Mouse (Mus musculus): ENCODE results near the gene Fbxw5. TPM values are rescaled to one million over a fixed set of nuclear protein-coding genes. Genes with fewer than 3 reads are reported as not detected.
"Not testable (repeated sequence)": the region's sequence is repeated elsewhere in the genome, so short reads cannot be mapped to it uniquely, and the experiment has no call there.

The Fbxw5 gene
- polyA plus RNA-seq, 1 experiment from 2014 or later: 75.1 TPM

DNA sequence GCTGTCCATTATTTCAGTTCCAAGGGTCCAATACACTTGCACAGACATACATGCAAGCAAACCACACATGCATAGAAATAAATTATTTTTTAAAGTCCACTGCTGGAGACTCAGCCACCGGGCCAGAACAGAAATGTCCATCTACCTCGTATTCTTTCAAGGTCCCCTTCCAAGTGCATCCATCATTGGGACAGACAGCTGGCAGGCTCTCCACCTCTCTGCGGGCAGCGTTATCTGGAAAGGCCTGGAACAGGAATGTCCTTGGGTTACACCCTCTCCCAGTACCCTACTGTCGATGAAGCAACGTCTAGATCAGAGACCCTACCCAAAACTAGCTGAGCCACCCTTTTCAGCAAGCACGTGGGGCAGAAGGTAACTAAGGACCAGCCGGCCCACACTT, 36.0 kb downstream of the Fbxw5 start:
- Histone ChIP-seq H3K36me3 (peaks cover 64% of the 10 kb centered on the region), H3K4me1 (no peaks in the 10 kb centered on the region), H3K9me3 (no peaks in the 10 kb centered on the region)

DNA sequence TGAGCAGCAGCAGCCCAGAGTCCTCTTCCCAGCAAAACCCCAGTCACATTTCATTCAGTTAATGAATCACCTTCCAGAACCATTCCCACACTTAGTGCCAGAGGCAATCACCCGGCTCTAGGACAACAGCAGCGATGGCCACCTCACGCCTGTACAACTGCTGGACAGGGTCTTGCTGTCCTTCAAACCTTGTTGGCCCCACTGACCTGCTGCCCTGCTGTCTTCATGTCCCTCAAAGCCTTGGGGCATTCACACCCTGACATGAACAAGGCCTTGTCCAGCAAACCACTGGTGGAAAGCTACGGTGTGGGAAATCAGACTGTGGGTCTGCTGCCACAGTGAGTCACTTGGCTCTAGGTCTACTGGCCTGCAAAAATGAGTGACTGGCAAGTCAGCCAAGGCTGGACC, 40.0 kb downstream of the Fbxw5 start:
- H3K4me2 ChIP-seq: no peak overlapping the region
- no peaks in the 10 kb centered on the region for H3K9me3 ChIP-seq
- no peaks in the 10 kb centered on the region for H3K27me3 ChIP-seq
- no peak for ATAC-seq (ENCODE audit: insufficient number of reproducible peaks, insufficient read depth, low FRiP score, low TSS enrichment, low read depth)
- peaks cover 3% of the 10 kb centered on the region; the same call in 1 of the 2 replicates for H3K4me1 ChIP-seq
- H3K27ac ChIP-seq: no peak overlapping the region
- peaks cover 33% of the 10 kb centered on the region for H3K36me3 ChIP-seq
- WGBS: 96% methylated on average over 4 of the region's 4 CpGs
- H3K4me3 ChIP-seq: no peak overlapping the region
- no peak overlapping the region for H3K9ac ChIP-seq

More for the DNA sequence above, 36.0 kb downstream of the Fbxw5 start:
- H3K4me3 ChIP-seq: no peak overlapping the region
- H3K27ac ChIP-seq: no peak overlapping the region
- H3K9ac ChIP-seq: no peak overlapping the region
- 95% methylated on average over 8 of the region's 8 CpGs for WGBS
- H3K27me3 ChIP-seq: no peaks in the 10 kb centered on the region
- no peak for ATAC-seq (ENCODE audit: insufficient number of reproducible peaks, insufficient read depth, low FRiP score, low TSS enrichment, low read depth)
- no peak overlapping the region for H3K4me2 ChIP-seq

DNA sequence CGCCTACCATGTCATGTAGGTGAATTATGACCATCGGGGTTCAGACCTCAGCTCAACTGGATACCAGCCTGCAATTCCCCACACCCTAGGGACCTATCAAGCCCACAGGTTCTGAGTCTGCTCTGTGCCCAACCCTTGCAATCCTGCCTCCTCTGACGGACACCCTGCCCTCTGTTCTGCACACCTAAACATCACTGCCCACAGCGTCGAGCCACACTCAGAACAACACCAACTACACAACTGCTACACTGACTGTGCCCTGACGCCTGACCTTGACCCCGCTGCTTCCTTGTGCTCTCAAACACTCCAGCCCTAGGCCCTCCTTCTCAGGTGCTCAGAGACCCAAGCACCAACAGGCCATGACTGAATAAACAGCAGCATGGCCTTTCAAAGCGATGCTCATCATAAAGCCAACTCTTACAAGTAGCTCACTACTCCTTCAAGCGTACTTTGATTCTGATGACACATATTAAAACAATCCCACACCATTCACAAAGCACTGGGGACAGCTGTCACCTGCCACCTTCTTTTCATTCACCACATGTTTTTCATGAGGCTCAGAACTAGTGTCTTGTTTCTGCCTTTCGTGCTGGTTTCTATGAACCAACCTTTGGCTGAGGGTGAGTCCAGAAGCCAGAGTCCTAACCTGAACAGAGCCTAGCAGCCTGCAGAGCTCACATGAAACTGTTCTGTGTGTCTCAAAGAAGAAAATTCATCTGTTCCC, 41.3 kb downstream of the Fbxw5 start:
- H3K4me1 ChIP-seq: peaks cover 9% of the 10 kb centered on the region
- no peak overlapping the region for H3K4me3 ChIP-seq
- no peak overlapping the region for H3K27ac ChIP-seq
- H3K9ac ChIP-seq: no peak overlapping the region
- H3K4me2 ChIP-seq: no peak overlapping the region
- no peaks in the 10 kb centered on the region for H3K27me3 ChIP-seq
- 80% methylated on average over 10 of the region's 10 CpGs for WGBS
- ATAC-seq (ENCODE audit: insufficient number of reproducible peaks, insufficient read depth, low FRiP score, low TSS enrichment, low read depth): no peak
- peaks cover 20% of the 10 kb centered on the region for H3K36me3 ChIP-seq
- H3K9me3 ChIP-seq: no peaks in the 10 kb centered on the region

DNA sequence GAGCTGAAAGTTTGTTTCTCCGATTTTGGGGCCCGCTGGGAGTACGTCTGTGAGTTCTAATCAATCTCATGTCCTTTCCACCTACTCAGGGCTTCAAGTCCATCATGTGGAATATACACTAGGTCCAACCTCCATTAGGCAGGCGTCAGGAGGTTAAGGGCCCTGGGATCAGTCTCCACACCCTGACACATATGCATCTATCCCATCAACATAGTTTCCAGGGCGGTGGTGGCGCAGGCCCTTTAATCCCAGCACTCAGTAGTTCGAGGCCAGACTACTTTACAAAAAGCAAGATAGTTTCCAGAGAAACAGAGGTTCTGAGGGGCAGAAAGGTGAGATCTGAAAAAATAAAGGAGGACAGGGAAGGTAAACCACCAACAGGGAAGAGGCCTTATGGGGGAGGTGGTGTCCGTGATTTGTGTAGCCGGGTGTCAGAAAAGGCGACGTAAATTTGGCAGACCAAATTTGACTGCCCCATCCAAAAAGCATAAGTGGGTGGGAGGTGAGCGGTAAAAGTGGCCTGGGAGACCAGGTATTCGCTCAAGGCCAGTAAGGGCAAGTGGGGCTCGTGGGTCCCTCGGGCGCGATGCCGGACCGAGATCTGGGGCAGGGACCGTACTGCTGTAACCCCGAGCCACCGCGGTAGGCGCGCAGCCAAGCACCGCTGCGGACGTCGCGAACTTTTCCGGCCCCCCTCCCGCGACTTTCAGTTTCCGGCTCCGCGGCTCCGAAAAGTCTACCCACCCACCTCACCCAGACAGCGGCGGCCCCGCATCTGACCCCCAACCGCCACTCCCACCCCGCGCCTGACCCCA, 45.7 kb downstream of the Fbxw5 start:
- Histone ChIP-seq H3K4me2 (peak overlapping the region; percentile 77), H3K4me1 (peaks cover 9% of the 10 kb centered on the region), H3K27me3 (no peaks in the 10 kb centered on the region), H3K27ac (peak overlapping the region; percentile 72; the same call in 1 of the 2 replicates), H3K9me3 (no peaks in the 10 kb centered on the region), H3K36me3 (no peaks in the 10 kb centered on the region), H3K4me3 (peak overlapping the region; percentile 73), H3K9ac (peak overlapping the region; percentile 83)
- peak; percentile 68 for ATAC-seq (ENCODE audit: insufficient number of reproducible peaks, insufficient read depth, low FRiP score, low TSS enrichment, low read depth)
- WGBS: 7% methylated on average over 42 of the region's 43 CpGs

DNA sequence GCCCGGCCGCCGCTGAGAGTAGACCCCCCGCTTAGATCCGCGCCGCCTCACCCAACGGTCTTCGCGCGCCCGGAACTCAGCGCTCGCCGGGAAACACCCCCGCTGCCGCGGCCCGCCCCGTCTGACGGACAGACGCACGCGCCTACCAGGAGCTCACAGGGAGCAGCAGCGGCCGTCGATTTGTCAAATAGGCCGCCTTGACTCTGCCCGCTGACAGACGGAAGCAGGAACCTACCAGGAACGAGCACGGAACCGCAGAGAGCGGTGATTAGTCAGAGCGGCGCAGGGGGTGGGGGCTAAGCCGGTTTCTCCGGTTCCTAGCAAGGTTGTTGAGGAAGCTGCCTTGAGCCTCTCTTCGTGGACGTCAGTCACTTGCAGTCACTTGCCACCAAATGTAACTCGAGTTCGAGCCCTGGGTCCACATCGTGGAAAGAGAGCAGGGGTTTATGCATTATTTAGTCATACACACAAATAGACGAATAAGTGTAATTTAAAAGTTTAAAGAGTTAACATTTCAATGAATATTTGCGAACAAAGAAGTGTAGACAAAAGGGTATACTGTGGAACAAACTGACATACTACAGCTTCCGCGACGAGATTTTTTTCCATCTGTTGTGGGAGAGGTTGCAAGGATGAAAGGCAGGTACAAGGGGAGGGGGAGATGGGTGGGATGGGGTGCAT, 46.4 kb downstream of the Fbxw5 start, which contains the start of gene Traf2:
Traf2 (minus strand) TSS at position 130 of the 681 bp plus-strand sequence.
- peak; percentile 99 for ATAC-seq (ENCODE audit: insufficient number of reproducible peaks, insufficient read depth, low FRiP score, low TSS enrichment, low read depth)
- Histone ChIP-seq H3K4me1 (peaks cover 9% of the 10 kb centered on the region), H3K36me3 (no peaks in the 10 kb centered on the region), H3K4me2 (peak within 1 kb of the TSS; percentile 77), H3K27ac (peak within 1 kb of the TSS; percentile 72), H3K9me3 (no peaks in the 10 kb centered on the region), H3K4me3 (peak within 1 kb of the TSS; percentile 73), H3K9ac (peak within 1 kb of the TSS; percentile 83), H3K27me3 (no peaks in the 10 kb centered on the region)
- WGBS: 3% methylated on average over 48 of the region's 48 CpGs

DNA sequence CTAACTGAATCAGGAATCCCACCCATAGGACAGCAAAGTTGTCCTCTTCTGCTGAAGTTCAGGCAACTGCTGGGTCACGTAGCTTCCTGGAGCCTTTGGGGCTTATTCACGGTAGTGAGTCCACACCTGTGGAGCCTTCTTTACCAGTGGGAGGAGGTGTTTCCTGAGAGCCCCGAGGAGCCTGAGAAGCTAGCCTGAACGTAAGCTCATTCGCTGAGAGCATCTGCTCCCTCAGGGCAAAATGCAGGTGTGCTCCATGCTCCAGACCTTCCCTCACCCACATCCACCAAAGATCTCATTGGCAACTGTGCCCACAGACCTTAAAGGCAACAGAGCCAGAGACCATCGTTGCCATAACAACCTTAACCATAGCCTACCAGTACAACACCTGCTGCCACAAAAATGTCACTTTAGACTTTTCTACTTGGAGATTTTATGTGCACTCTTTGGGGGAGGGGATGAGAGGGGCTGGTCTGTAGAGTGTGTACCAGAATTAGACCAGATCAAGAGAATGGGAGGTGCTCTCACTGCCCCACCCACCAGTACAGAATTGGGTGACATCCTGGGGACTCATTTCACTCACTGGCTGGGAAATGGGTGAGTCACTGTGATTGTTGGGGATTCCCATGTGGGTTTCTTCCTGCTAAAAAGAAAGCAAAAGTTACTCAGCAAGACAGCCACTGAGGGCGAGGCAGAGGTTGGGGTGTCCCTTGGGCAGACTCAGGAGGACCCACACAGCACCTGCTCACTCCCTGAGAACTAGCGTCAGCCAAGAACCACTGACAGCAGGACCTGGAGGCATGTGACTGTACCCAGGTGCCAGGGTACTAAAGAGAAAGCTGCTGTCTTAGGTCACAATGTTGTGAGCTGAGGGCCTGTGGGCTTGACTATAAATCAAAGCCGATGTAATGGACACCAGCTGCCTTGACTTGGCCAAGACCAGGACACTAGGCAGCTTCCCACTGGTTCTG, 48.8 kb downstream of the Fbxw5 start:
- Histone ChIP-seq H3K9me3 (no peaks in the 10 kb centered on the region), H3K27me3 (no peaks in the 10 kb centered on the region), H3K36me3 (no peaks in the 10 kb centered on the region), H3K4me1 (peaks cover 9% of the 10 kb centered on the region), H3K9ac (no peak overlapping the region), H3K4me2 (no peak overlapping the region), H3K4me3 (no peak overlapping the region), H3K27ac (no peak overlapping the region)
- no peak for ATAC-seq (ENCODE audit: insufficient number of reproducible peaks, insufficient read depth, low FRiP score, low TSS enrichment, low read depth)
- 64% methylated on average over 9 of the region's 9 CpGs for WGBS

DNA sequence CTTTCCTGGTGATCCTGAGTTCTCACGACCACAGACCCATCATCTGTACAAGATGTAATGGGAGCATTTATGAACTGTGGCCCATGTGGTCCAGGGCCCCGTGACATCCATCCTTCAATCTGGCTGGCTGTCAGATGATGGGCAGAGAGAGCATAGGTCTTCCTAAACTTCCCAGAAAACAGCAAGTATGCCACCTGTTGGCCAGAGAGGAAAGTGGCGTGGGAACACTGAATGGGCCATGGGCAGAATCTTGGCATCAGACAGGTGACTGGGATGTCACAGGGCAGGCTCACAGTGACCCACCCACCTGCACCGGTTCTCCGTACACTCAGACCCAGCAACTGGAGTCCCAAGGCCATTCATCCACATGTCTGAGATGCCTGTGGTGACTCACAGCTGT, 50.6 kb downstream of the Fbxw5 start:
- no peak for ATAC-seq (ENCODE audit: insufficient number of reproducible peaks, insufficient read depth, low FRiP score, low TSS enrichment, low read depth)

DNA sequence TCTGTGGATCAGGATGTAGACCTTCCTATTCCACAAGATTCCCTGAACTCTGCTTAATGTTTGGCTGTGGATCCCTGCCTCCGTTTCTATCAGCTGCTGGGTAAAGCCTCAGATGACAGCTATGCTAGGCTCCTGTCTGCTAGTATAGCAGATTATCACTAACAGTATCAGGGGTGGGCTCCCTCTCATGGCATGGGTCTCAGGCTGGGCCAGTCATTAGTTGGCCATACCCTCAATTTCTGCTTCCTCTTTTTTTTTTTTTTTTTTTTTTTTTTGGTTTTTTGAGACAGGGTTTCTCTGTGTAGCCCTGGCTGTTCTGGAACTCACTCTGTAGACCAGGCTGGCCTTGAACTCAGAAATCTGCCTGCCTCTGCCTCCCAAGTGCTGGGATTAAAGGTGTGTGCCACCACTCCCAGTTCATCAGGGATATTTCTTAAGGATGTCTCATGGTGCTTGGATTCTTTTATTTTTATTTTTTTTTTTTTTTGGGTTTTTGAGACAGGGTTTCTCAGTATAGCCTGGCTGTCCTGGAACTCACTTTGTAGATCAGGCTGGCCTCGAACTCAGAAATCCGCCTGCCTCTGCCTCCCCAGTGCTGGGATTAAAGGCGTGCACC, 52.7 kb downstream of the Fbxw5 start:
- not testable (repeated sequence) for H3K27ac ChIP-seq; H3K4me3 ChIP-seq; H3K9ac ChIP-seq; H3K4me1 ChIP-seq; H3K4me2 ChIP-seq; H3K9me3 ChIP-seq; ATAC-seq (ENCODE audit: insufficient number of reproducible peaks, insufficient read depth, low FRiP score, low TSS enrichment, low read depth); H3K27me3 ChIP-seq; H3K36me3 ChIP-seq
- 80% methylated on average over 4 of the region's 4 CpGs for WGBS

More for the DNA sequence above, 50.6 kb downstream of the Fbxw5 start:
- H3K4me3 ChIP-seq: no peak overlapping the region
- no peak overlapping the region for H3K27ac ChIP-seq
- WGBS: 34% methylated on average over 5 of the region's 5 CpGs
- no peaks in the 10 kb centered on the region for H3K36me3 ChIP-seq
- no peak overlapping the region for H3K4me2 ChIP-seq
- no peaks in the 10 kb centered on the region for H3K27me3 ChIP-seq
- no peaks in the 10 kb centered on the region for H3K9me3 ChIP-seq
- H3K9ac ChIP-seq: no peak overlapping the region
- H3K4me1 ChIP-seq: no peaks in the 10 kb centered on the region; the same call in 1 of the 2 replicates

Data from embryonic facial prominence, embryonic 13.5 days (tissue).